In genomic region chr1:133280537-133280936, GRCm38 (mm10) we compare ENCODE assay signal across 43 mouse cellular contexts. TPM values are rescaled to one million over a fixed set of nuclear protein-coding genes. Genes with fewer than 3 reads are reported as not detected.
"Had no signal": no experiment of that assay in that cellular context is flagged by ENCODE, and none has a peak within 500 bp of the region (broad histone marks: within the 10 kb centered on the region; RNA-seq: fewer than 3 reads in every experiment).

No protein-coding gene starts in this region.

- H3K27ac ChIP-seq: left cerebral cortex, adult 2 months; limb, embryonic 10.5 days; limb, embryonic 12.5 days; limb, embryonic 13.5 days; limb, embryonic 15.5 days; liver, embryonic 12.5 days; liver, embryonic 13.5 days; liver, embryonic 14.5 days; liver, embryonic 15.5 days; lung, embryonic 15.5 days; macrophage; midbrain, embryonic 10.5 days; midbrain, embryonic 12.5 days; midbrain, embryonic 13.5 days; neural tube, embryonic 12.5 days had no signal

- H3K9me3 ChIP-seq: limb, embryonic 10.5 days; limb, embryonic 12.5 days; limb, embryonic 13.5 days; limb, embryonic 15.5 days; liver, embryonic 12.5 days; liver, embryonic 13.5 days; liver, embryonic 15.5 days; lung, embryonic 15.5 days; megakaryocyte, embryonic 14.5 days; midbrain, embryonic 10.5 days; midbrain, embryonic 12.5 days; midbrain, embryonic 13.5 days; midbrain, embryonic 15.5 days; neural tube, embryonic 12.5 days had no signal

- ATAC-seq: liver, embryonic 12.5 days; lung, postnatal 0 days; midbrain, embryonic 13.5 days; midbrain, embryonic 15.5 days; midbrain, embryonic 16.5 days had no signal

- H3K27me3 ChIP-seq: limb, embryonic 13.5 days; limb, embryonic 15.5 days; liver, embryonic 15.5 days; lung, embryonic 15.5 days; midbrain, embryonic 12.5 days; midbrain, embryonic 13.5 days; midbrain, embryonic 15.5 days; neural tube, embryonic 12.5 days had no signal

- H3K9ac ChIP-seq: limb, embryonic 12.5 days; limb, embryonic 13.5 days; limb, embryonic 15.5 days; liver, embryonic 12.5 days; liver, embryonic 13.5 days; liver, embryonic 14.5 days; liver, embryonic 15.5 days; lung, embryonic 14.5 days; lung, embryonic 15.5 days; midbrain, embryonic 12.5 days; midbrain, embryonic 13.5 days; midbrain, embryonic 15.5 days; neural tube, embryonic 12.5 days had no signal

- H3K4me3 ChIP-seq: left cerebral cortex, adult 2 months; limb, embryonic 10.5 days; limb, embryonic 12.5 days; limb, embryonic 13.5 days; limb, embryonic 15.5 days; liver, embryonic 12.5 days; liver, embryonic 13.5 days; liver, embryonic 15.5 days; lung, embryonic 15.5 days; megakaryocyte, embryonic 14.5 days; midbrain, embryonic 10.5 days; midbrain, embryonic 12.5 days; midbrain, embryonic 13.5 days; midbrain, embryonic 15.5 days; myocyte; neural tube, embryonic 12.5 days had no signal

- DNase-seq: left cerebral cortex, postnatal 4 days; liver; liver, embryonic 13.5 days; lung, adult 18-20 months; lung, adult 2 months; lung, embryonic 14.5 days; lung, postnatal 10 days; lung, postnatal 14 days; lung, postnatal 36 days; lung, postnatal 4 days; midbrain, embryonic 14.5 days had no signal

- H3K4me2 ChIP-seq: limb, embryonic 12.5 days; limb, embryonic 13.5 days; limb, embryonic 15.5 days; liver, embryonic 11.5 days; liver, embryonic 12.5 days; liver, embryonic 13.5 days; liver, embryonic 15.5 days; lung, embryonic 14.5 days; lung, embryonic 15.5 days; midbrain, embryonic 11.5 days; midbrain, embryonic 12.5 days; midbrain, embryonic 13.5 days; midbrain, embryonic 15.5 days; neural tube, embryonic 12.5 days had no signal

- H3K36me3 ChIP-seq: limb, embryonic 10.5 days; limb, embryonic 12.5 days; limb, embryonic 13.5 days; limb, embryonic 15.5 days; liver, embryonic 12.5 days; liver, embryonic 15.5 days; lung, embryonic 15.5 days had no signal

- H3K4me1 ChIP-seq: limb, embryonic 12.5 days; limb, embryonic 13.5 days; limb, embryonic 15.5 days; liver, embryonic 12.5 days; liver, embryonic 13.5 days; liver, embryonic 15.5 days had no signal

RNA-seq across cellular contexts. Expression of gene Golt1a, which starts 29.1 kb away (rescaled TPM):
- total RNA-seq: megakaryocyte, adult 5-6 weeks; midbrain, postnatal 0 days; monocyte, adult 5-6 weeks had no signal
- polyA plus RNA-seq: limb, embryonic 10.5 days; limb, embryonic 11.5 days; limb, embryonic 12.5 days; limb, embryonic 13.5 days; limb, embryonic 14.5 days; limb, embryonic 15.5 days; macrophage; midbrain, embryonic 10.5 days; midbrain, embryonic 11.5 days; midbrain, embryonic 12.5 days; midbrain, embryonic 13.5 days; midbrain, embryonic 14.5 days; midbrain, embryonic 15.5 days; midbrain, embryonic 16.5 days; midbrain, postnatal 0 days; myocyte; neural tube, embryonic 11.5 days; neural tube, embryonic 12.5 days had no signal

RNA-seq across cellular contexts. Expression of gene Kiss1, which starts 41.1 kb away (rescaled TPM):
- total RNA-seq: left cerebral cortex, adult 8-10 months; left cerebral cortex, postnatal 10 days; left cerebral cortex, postnatal 36 days; left cerebral cortex, postnatal 4 days; liver, adult 2 months; megakaryocyte, adult 5-6 weeks; midbrain, postnatal 0 days; monocyte, adult 5-6 weeks had no signal
- polyA plus RNA-seq: limb, embryonic 10.5 days; limb, embryonic 11.5 days; limb, embryonic 12.5 days; limb, embryonic 13.5 days; limb, embryonic 14.5 days; limb, embryonic 15.5 days; liver, adult 2 months; liver, embryonic 11.5 days; liver, embryonic 12.5 days; liver, embryonic 13.5 days; liver, embryonic 14.5 days; liver, embryonic 15.5 days; liver, embryonic 16.5 days; macrophage; midbrain, embryonic 10.5 days; midbrain, embryonic 11.5 days; midbrain, embryonic 12.5 days; midbrain, embryonic 13.5 days; midbrain, embryonic 14.5 days; midbrain, embryonic 15.5 days; midbrain, embryonic 16.5 days; myocyte; neural tube, embryonic 11.5 days; neural tube, embryonic 12.5 days had no signal
